Mouse (Mus musculus) stomach, embryonic 16.5 days (tissue): Measurements from ENCODE around the gene Pkp2. TPM values are rescaled to one million over a fixed set of nuclear protein-coding genes. Genes with fewer than 3 reads are reported as not detected.
"Not testable (repeated sequence)": the region's sequence is repeated elsewhere in the genome, so short reads cannot be mapped to it uniquely, and the experiment has no call there.

ENCODE experiments used
- ATAC-seq: fragments of 200-750 bp; cut with Nextera tagmentation; 2 replicates; pipeline ENCODE4 v1.8.0; 2017; ENCODE audit warnings: moderate number of reproducible peaks, moderate TSS enrichment; ENCODE audit not compliant: insufficient read depth, low FRiP score
- H3K27ac ChIP-seq: fragments of 300-500 bp; sonication (generic); 2 replicates; pipeline ENCODE4 v1.5.1; 2014; ENCODE audit warnings: low read length
- H3K27me3 ChIP-seq: fragments of 300-500 bp; sonication (generic); 2 replicates; pipeline ENCODE4 v1.6.1; 2014; ENCODE audit warnings: low read length, control low read depth, mixed read lengths; ENCODE audit not compliant: control insufficient read depth, insufficient read depth
- H3K36me3 ChIP-seq: fragments of 300-500 bp; sonication (generic); 2 replicates; pipeline ENCODE4 v1.6.1; 2014; ENCODE audit warnings: low read length; ENCODE audit not compliant: control insufficient read depth, insufficient read depth
- H3K4me1 ChIP-seq: fragments of 300-500 bp; sonication (generic); 2 replicates; pipeline ENCODE4 v1.6.1; 2014; ENCODE audit warnings: low read length, control low read depth, mixed read lengths; ENCODE audit not compliant: control insufficient read depth, insufficient read depth
- H3K4me2 ChIP-seq: fragments of 300-500 bp; sonication (generic); 2 replicates; pipeline ENCODE4 v1.6.1; 2014; ENCODE audit warnings: low read depth, low read length, mixed read lengths
- H3K4me3 ChIP-seq: fragments of 300-500 bp; sonication (generic); replicated peaks from 2 replicates; pipeline ENCODE4 v1.5.1; 2014; ENCODE audit warnings: mild to moderate bottlenecking, low read length
- H3K9ac ChIP-seq: fragments of 300-500 bp; sonication (generic); 2 replicates; pipeline ENCODE4 v1.6.1; 2014; ENCODE audit warnings: low read length
- H3K9me3 ChIP-seq: fragments of 300-500 bp; sonication (generic); replicated peaks from 2 replicates; pipeline ENCODE4 v1.6.1; 2016; ENCODE audit warnings: low read length, control low read depth; ENCODE audit not compliant: control insufficient read depth
- WGBS: fragments of 180-500 bp; shearing (Covaris S2); extraction: QIAGEN DNeasy Blood & Tissue Kit; methylation state at CpG from one replicate; pipeline ENCODE4 v1.1.7; 2014; 5-methylcytosine and 5-hydroxymethylcytosine counted together
- polyA plus RNA-seq: library from polyadenylated mRNA; unstranded; fragments of >200 nt; fragmentation: Nextera tagmentation; extraction: Ambion mirVana; gene quantifications from 2 replicates; pipeline ENCODE4 v1.2.1, GENCODE M21; 2015

The Pkp2 gene
- 12.0 and 13.6 TPM in 2 replicates for polyA plus RNA-seq

- H3K9me3 ChIP-seq: no peaks in the 10 kb centered on the region
- H3K4me3 ChIP-seq: peak within 1 kb of the TSS; percentile 78
- peak; percentile 97 for ATAC-seq
- peaks cover 8% of the 10 kb centered on the region; the same call in 1 of the 2 replicates for H3K4me1 ChIP-seq
- H3K36me3 ChIP-seq: no peaks in the 10 kb centered on the region
- peak within 1 kb of the TSS; percentile 97 for H3K4me2 ChIP-seq
- peaks cover 20% of the 10 kb centered on the region for H3K27me3 ChIP-seq
- H3K27ac ChIP-seq: peak within 1 kb of the TSS; percentile 72
- WGBS: 1% methylated on average over 56 of the region's 59 CpGs
- H3K9ac ChIP-seq: peak within 1 kb of the TSS; percentile 78
These were observed at the start of gene Pkp2 for GRCm38 (mm10) chr16:16213079-16213760. Pkp2 (plus strand) TSS chr16:16213318.

GRCm38 (mm10) chr16:16197374-16197773 is 15.7 kb upstream of the Pkp2 start:
- H3K4me1 ChIP-seq: no peaks in the 10 kb centered on the region
- no peak overlapping the region for H3K27ac ChIP-seq
- H3K27me3 ChIP-seq: no peaks in the 10 kb centered on the region
- no peak for ATAC-seq
- WGBS: 65% methylated on average over 17 of the region's 17 CpGs
- H3K4me2 ChIP-seq: no peak overlapping the region
- no peaks in the 10 kb centered on the region for H3K9me3 ChIP-seq
- no peaks in the 10 kb centered on the region for H3K36me3 ChIP-seq
- H3K4me3 ChIP-seq: no peak overlapping the region
- H3K9ac ChIP-seq: no peak overlapping the region

- H3K27ac ChIP-seq, H3K9me3 ChIP-seq, H3K36me3 ChIP-seq, H3K4me2 ChIP-seq, H3K4me3 ChIP-seq, H3K9ac ChIP-seq, ATAC-seq, H3K4me1 ChIP-seq, H3K27me3 ChIP-seq: not testable (repeated sequence)
- WGBS: 38% methylated on average over 8 of the region's 8 CpGs
These were observed 11.1 kb upstream of the Pkp2 start for GRCm38 (mm10) chr16:16201991-16202390.

- no peak for ATAC-seq
- H3K9me3 ChIP-seq: no peaks in the 10 kb centered on the region
- no peak overlapping the region for H3K4me3 ChIP-seq
- no peaks in the 10 kb centered on the region for H3K36me3 ChIP-seq
- H3K4me2 ChIP-seq: no peak overlapping the region
- WGBS: 83% methylated on average over 1 of the region's 1 CpGs
- no peaks in the 10 kb centered on the region for H3K27me3 ChIP-seq
- H3K4me1 ChIP-seq: no peaks in the 10 kb centered on the region
- no peak overlapping the region for H3K9ac ChIP-seq
- H3K27ac ChIP-seq: no peak overlapping the region
These were observed 8.5 kb upstream of the Pkp2 start for GRCm38 (mm10) chr16:16204648-16205047.

GRCm38 (mm10) chr16:16212723-16213078 is 417 bp upstream of the Pkp2 start:
- Histone ChIP-seq H3K9ac (no peak overlapping the region), H3K36me3 (no peaks in the 10 kb centered on the region), H3K4me1 (peaks cover 8% of the 10 kb centered on the region; the same call in 1 of the 2 replicates), H3K4me3 (peak overlapping the region; percentile 78), H3K4me2 (peak overlapping the region; percentile 97), H3K9me3 (no peaks in the 10 kb centered on the region), H3K27me3 (peaks cover 20% of the 10 kb centered on the region), H3K27ac (peak overlapping the region; percentile 21; the same call in 1 of the 2 replicates)
- 12% methylated on average over 7 of the region's 7 CpGs for WGBS
- no peak for ATAC-seq

GRCm38 (mm10) chr16:16213761-16214305 is 715 bp downstream of the Pkp2 start:
- peaks cover 20% of the 10 kb centered on the region for H3K27me3 ChIP-seq
- H3K36me3 ChIP-seq: no peaks in the 10 kb centered on the region
- H3K4me2 ChIP-seq: peak overlapping the region; percentile 97
- no peak for ATAC-seq
- H3K9ac ChIP-seq: peak overlapping the region; percentile 78
- H3K9me3 ChIP-seq: no peaks in the 10 kb centered on the region
- WGBS: 1% methylated on average over 17 of the region's 17 CpGs
- peak overlapping the region; percentile 78 for H3K4me3 ChIP-seq
- H3K27ac ChIP-seq: peak overlapping the region; percentile 72; the same call in 1 of the 2 replicates
- H3K4me1 ChIP-seq: peaks cover 8% of the 10 kb centered on the region; the same call in 1 of the 2 replicates

- Histone ChIP-seq H3K4me1 (peaks cover 8% of the 10 kb centered on the region; the same call in 1 of the 2 replicates), H3K9me3 (no peaks in the 10 kb centered on the region), H3K27me3 (peaks cover 20% of the 10 kb centered on the region), H3K27ac (no peak overlapping the region), H3K9ac (no peak overlapping the region; the same call in 1 of the 2 replicates), H3K4me2 (no peak overlapping the region), H3K36me3 (no peaks in the 10 kb centered on the region), H3K4me3 (no peak overlapping the region)
- ATAC-seq: no peak
- 35% methylated on average over 11 of the region's 11 CpGs for WGBS
These were observed 2.7 kb downstream of the Pkp2 start for GRCm38 (mm10) chr16:16215645-16216387.

- no peak for ATAC-seq
- no peak overlapping the region for H3K9ac ChIP-seq
- 87% methylated on average over 1 of the region's 1 CpGs for WGBS
- H3K4me2 ChIP-seq: no peak overlapping the region
- no peak overlapping the region for H3K27ac ChIP-seq
- H3K4me3 ChIP-seq: no peak overlapping the region
- H3K36me3 ChIP-seq: no peaks in the 10 kb centered on the region
- H3K9me3 ChIP-seq: no peaks in the 10 kb centered on the region
- H3K27me3 ChIP-seq: peaks cover 20% of the 10 kb centered on the region
- H3K4me1 ChIP-seq: peaks cover 8% of the 10 kb centered on the region; the same call in 1 of the 2 replicates
These were observed 3.8 kb downstream of the Pkp2 start for GRCm38 (mm10) chr16:16216934-16217333.

- peaks cover 5% of the 10 kb centered on the region; the same call in 1 of the 2 replicates for H3K27me3 ChIP-seq
- no peaks in the 10 kb centered on the region for H3K9me3 ChIP-seq
- no peak for ATAC-seq
- H3K9ac ChIP-seq: no peak overlapping the region
- no peaks in the 10 kb centered on the region for H3K36me3 ChIP-seq
- no peak overlapping the region for H3K27ac ChIP-seq
- 30% methylated on average over 3 of the region's 3 CpGs for WGBS
- no peak overlapping the region for H3K4me2 ChIP-seq
- no peak overlapping the region for H3K4me3 ChIP-seq
- peaks cover 17% of the 10 kb centered on the region; the same call in 1 of the 2 replicates for H3K4me1 ChIP-seq
These were observed 6.7 kb downstream of the Pkp2 start for GRCm38 (mm10) chr16:16219835-16220234.
